Comparison of ENCODE assay signal across 29 mouse cellular contexts in genomic region chr5:39260721-39261190, GRCm38 (mm10).
A peak's percentile ranks its signal among the peaks of the same experiment; 100 is the strongest.
DNase-seq lines count a peak whose midpoint lies in the region; ATAC-seq lines count a peak whose summit lies in the region.
"Had no signal": no experiment of that assay in that cellular context is flagged by ENCODE, and none has a peak within 500 bp of the region (broad histone marks: within the 10 kb centered on the region; RNA-seq: fewer than 3 reads in every experiment).

No protein-coding gene starts in this region.

- DNase-seq in forebrain, embryonic 10.5 days (ENCODE audit: extremely low spot score, low spot score), result no peak
- DNase-seq: adrenal gland, postnatal 10 days; cerebellum, adult 11 months; cerebellum, adult 9-10 months; cerebellum, postnatal 36 days; gastrocnemius, postnatal 10 days; kidney, adult 9 months; kidney, postnatal 10 days; layer of hippocampus, postnatal 36 days; lung, adult 2 months; lung, postnatal 10 days; right cerebral cortex, postnatal 4 days; thymus, adult 18-20 months; thymus, postnatal 25 days had no signal

- H3K27me3 ChIP-seq in forebrain, embryonic 13.5 days, result no peaks in the 10 kb centered on the region
- H3K27me3 ChIP-seq in forebrain, embryonic 10.5 days (ENCODE audit: poor library complexity, severe bottlenecking), result no peaks in the 10 kb centered on the region
- H3K27me3 ChIP-seq in midbrain, embryonic 12.5 days, result no peaks in the 10 kb centered on the region
- no peaks in the 10 kb centered on the region for H3K27me3 ChIP-seq in midbrain, embryonic 13.5 days
- no peaks in the 10 kb centered on the region for H3K27me3 ChIP-seq in forebrain, embryonic 15.5 days
- no peaks in the 10 kb centered on the region for H3K27me3 ChIP-seq in neural tube, embryonic 15.5 days (replicated peaks)
- H3K27me3 ChIP-seq in liver, embryonic 12.5 days (replicated peaks), result no peaks in the 10 kb centered on the region
- H3K27me3 ChIP-seq: embryonic facial prominence, embryonic 12.5 days; heart, embryonic 15.5 days; limb, embryonic 15.5 days had no signal

- WGBS in forebrain, embryonic 13.5 days, result 17% methylated on average over 1 of the region's 1 CpGs
- 81% methylated on average over 1 of the region's 1 CpGs for WGBS in forebrain, embryonic 10.5 days
- whole genome bisulfite sequencing in midbrain, embryonic 12.5 days, result 63% methylated on average over 1 of the region's 1 CpGs
- WGBS in midbrain, embryonic 13.5 days, result 64% methylated on average over 1 of the region's 1 CpGs
- WGBS in forebrain, embryonic 15.5 days, result 19% methylated on average over 1 of the region's 1 CpGs
- WGBS in neural tube, embryonic 15.5 days, result 41% methylated on average over 1 of the region's 1 CpGs
- WGBS in liver, embryonic 12.5 days (ENCODE audit: insufficient replicate concordance), result 16% methylated on average over 1 of the region's 1 CpGs

- H3K36me3 ChIP-seq in forebrain, embryonic 13.5 days (ENCODE audit: poor library complexity, severe bottlenecking), result no peaks in the 10 kb centered on the region
- no peaks in the 10 kb centered on the region for H3K36me3 ChIP-seq in forebrain, embryonic 10.5 days (replicated peaks)
- H3K36me3 ChIP-seq in midbrain, embryonic 12.5 days, result no peaks in the 10 kb centered on the region
- H3K36me3 ChIP-seq in midbrain, embryonic 13.5 days, result no peaks in the 10 kb centered on the region
- no peaks in the 10 kb centered on the region for H3K36me3 ChIP-seq in forebrain, embryonic 15.5 days
- H3K36me3 ChIP-seq in neural tube, embryonic 15.5 days, result no peaks in the 10 kb centered on the region
- no peaks in the 10 kb centered on the region for H3K36me3 ChIP-seq in liver, embryonic 12.5 days
- H3K36me3 ChIP-seq: embryonic facial prominence, embryonic 12.5 days; G1E; heart, embryonic 15.5 days; limb, embryonic 10.5 days; limb, embryonic 15.5 days had no signal

- H3K9me3 ChIP-seq in forebrain, embryonic 13.5 days (replicated peaks), result no peaks in the 10 kb centered on the region
- no peaks in the 10 kb centered on the region for H3K9me3 ChIP-seq in forebrain, embryonic 10.5 days
- H3K9me3 ChIP-seq in midbrain, embryonic 12.5 days, result no peaks in the 10 kb centered on the region
- no peaks in the 10 kb centered on the region for H3K9me3 ChIP-seq in midbrain, embryonic 13.5 days
- no peaks in the 10 kb centered on the region for H3K9me3 ChIP-seq in forebrain, embryonic 15.5 days
- H3K9me3 ChIP-seq in neural tube, embryonic 15.5 days (replicated peaks), result no peaks in the 10 kb centered on the region
- H3K9me3 ChIP-seq in liver, embryonic 12.5 days (replicated peaks), result no peaks in the 10 kb centered on the region
- H3K9me3 ChIP-seq: embryonic facial prominence, embryonic 12.5 days; G1E; heart, embryonic 15.5 days; limb, embryonic 10.5 days; limb, embryonic 15.5 days had no signal

- H3K4me1 ChIP-seq in forebrain, embryonic 13.5 days, result no peaks in the 10 kb centered on the region
- H3K4me1 ChIP-seq in forebrain, embryonic 10.5 days, result no peaks in the 10 kb centered on the region
- H3K4me1 ChIP-seq in midbrain, embryonic 12.5 days, result no peaks in the 10 kb centered on the region
- no peaks in the 10 kb centered on the region for H3K4me1 ChIP-seq in midbrain, embryonic 13.5 days (replicated peaks)
- peaks cover 4% of the 10 kb centered on the region; the same call in 1 of the 2 replicates for H3K4me1 ChIP-seq in forebrain, embryonic 15.5 days
- no peaks in the 10 kb centered on the region for H3K4me1 ChIP-seq in neural tube, embryonic 15.5 days
- no peaks in the 10 kb centered on the region for H3K4me1 ChIP-seq in liver, embryonic 12.5 days
- H3K4me1 ChIP-seq: embryonic facial prominence, embryonic 12.5 days; heart, embryonic 15.5 days; limb, embryonic 10.5 days; limb, embryonic 15.5 days had no signal

- H3K4me3 ChIP-seq in forebrain, embryonic 13.5 days, result no peak overlapping the region
- no peak overlapping the region for H3K4me3 ChIP-seq in forebrain, embryonic 10.5 days
- H3K4me3 ChIP-seq in midbrain, embryonic 12.5 days, result no peak overlapping the region
- no peak overlapping the region for H3K4me3 ChIP-seq in midbrain, embryonic 13.5 days (replicated peaks)
- H3K4me3 ChIP-seq in forebrain, embryonic 15.5 days, result no peak overlapping the region
- no peak overlapping the region for H3K4me3 ChIP-seq in neural tube, embryonic 15.5 days (replicated peaks)
- no peak overlapping the region for H3K4me3 ChIP-seq in liver, embryonic 12.5 days
- H3K4me3 ChIP-seq: embryonic facial prominence, embryonic 12.5 days; heart, embryonic 15.5 days; limb, embryonic 10.5 days; limb, embryonic 15.5 days had no signal

- no peak overlapping the region for H3K27ac ChIP-seq in forebrain, embryonic 13.5 days
- H3K27ac ChIP-seq in forebrain, embryonic 10.5 days, result no peak overlapping the region
- H3K27ac ChIP-seq in midbrain, embryonic 12.5 days (replicated peaks), result no peak overlapping the region
- H3K27ac ChIP-seq in midbrain, embryonic 13.5 days, result no peak overlapping the region
- H3K27ac ChIP-seq in forebrain, embryonic 15.5 days (replicated peaks), result no peak overlapping the region; the same call in 1 of the 2 replicates
- no peak overlapping the region for H3K27ac ChIP-seq in neural tube, embryonic 15.5 days (replicated peaks)
- no peak overlapping the region for H3K27ac ChIP-seq in liver, embryonic 12.5 days
- H3K27ac ChIP-seq: embryonic facial prominence, embryonic 12.5 days; heart, embryonic 15.5 days; limb, embryonic 10.5 days; limb, embryonic 15.5 days; liver, embryonic 14.5 days; macrophage; stomach, postnatal 0 days had no signal

- ATAC-seq in forebrain, embryonic 13.5 days, result peak; percentile 83
- ATAC-seq in midbrain, embryonic 12.5 days (ENCODE audit: low FRiP score, low read depth), result peak; percentile 6; the same call in 1 of the 2 replicates
- ATAC-seq in midbrain, embryonic 13.5 days, result no peak
- peak; percentile 84 for ATAC-seq in forebrain, embryonic 15.5 days (replicated peaks)
- peak; percentile 70 for ATAC-seq in neural tube, embryonic 15.5 days (ENCODE audit: low FRiP score)
- no peak for ATAC-seq in liver, embryonic 12.5 days
- ATAC-seq: intestine, postnatal 0 days had no signal

- no peak overlapping the region for H3K4me2 ChIP-seq in forebrain, embryonic 13.5 days
- no peak overlapping the region for H3K4me2 ChIP-seq in midbrain, embryonic 12.5 days (replicated peaks)
- no peak overlapping the region for H3K4me2 ChIP-seq in midbrain, embryonic 13.5 days (replicated peaks)
- no peak overlapping the region for H3K4me2 ChIP-seq in forebrain, embryonic 15.5 days (replicated peaks)
- no peak overlapping the region for H3K4me2 ChIP-seq in neural tube, embryonic 15.5 days
- H3K4me2 ChIP-seq in liver, embryonic 12.5 days, result no peak overlapping the region
- H3K4me2 ChIP-seq: embryonic facial prominence, embryonic 12.5 days; heart, embryonic 15.5 days; limb, embryonic 15.5 days had no signal

- no peak overlapping the region for H3K9ac ChIP-seq in forebrain, embryonic 13.5 days
- no peak overlapping the region for H3K9ac ChIP-seq in midbrain, embryonic 12.5 days (replicated peaks)
- H3K9ac ChIP-seq in midbrain, embryonic 13.5 days (replicated peaks), result no peak overlapping the region
- H3K9ac ChIP-seq in forebrain, embryonic 15.5 days (replicated peaks), result no peak overlapping the region
- no peak overlapping the region for H3K9ac ChIP-seq in neural tube, embryonic 15.5 days (replicated peaks)
- H3K9ac ChIP-seq in liver, embryonic 12.5 days, result no peak overlapping the region
- H3K9ac ChIP-seq: embryonic facial prominence, embryonic 12.5 days; heart, embryonic 15.5 days; limb, embryonic 15.5 days; liver, embryonic 14.5 days had no signal

Comparison
In these comparisons a context has a peak if more than half of its experiments do, and no peak if none do; other contexts are left out.
1. ATAC-seq: peak in forebrain, embryonic 13.5 days (single experiment), midbrain, embryonic 12.5 days (single experiment), forebrain, embryonic 15.5 days (single experiment) and neural tube, embryonic 15.5 days (single experiment); none in midbrain, embryonic 13.5 days (single experiment) and liver, embryonic 12.5 days (single experiment).